Mouse (Mus musculus): ENCODE measurements around the gene Acnat1. TPM values are rescaled to one million over a fixed set of nuclear protein-coding genes. Genes with fewer than 3 reads are reported as not detected.
A peak's percentile ranks its signal among the peaks of the same experiment; 100 is the strongest.
"Not testable (repeated sequence)": the region's sequence is repeated elsewhere in the genome, so short reads cannot be mapped to it uniquely, and the experiment has no call there.

Gene Acnat1
- polyA plus RNA-seq, 1 experiment from 2014 or later = 0.58 TPM

- H3K4me2 ChIP-seq (ENCODE audit: low read depth, low read length) = no peak within 1 kb of the TSS
- no peak within 1 kb of the TSS for H3K4me3 ChIP-seq (ENCODE audit: low read length)
- H3K27me3 ChIP-seq (ENCODE audit: control insufficient read depth, insufficient read depth, low read depth, low read length) = no peaks in the 10 kb centered on the region
- no peak within 1 kb of the TSS for H3K27ac ChIP-seq (ENCODE audit: low read length)
- no peaks in the 10 kb centered on the region for H3K36me3 ChIP-seq (ENCODE audit: control insufficient read depth, insufficient read depth, low read length)
- no peaks in the 10 kb centered on the region for H3K4me1 ChIP-seq (replicated peaks; ENCODE audit: control insufficient read depth, insufficient read depth, low read length)
- WGBS = 48% methylated on average over 3 of the region's 3 CpGs
- H3K9ac ChIP-seq (ENCODE audit: low read length) = no peak within 1 kb of the TSS
- H3K9me3 ChIP-seq (ENCODE audit: control insufficient read depth, low read length) = no peaks in the 10 kb centered on the region
- no peak for ATAC-seq (ENCODE audit: low read depth)
These were observed 32.7 kb upstream of the Acnat1 start, which contains the start of gene Baat for GRCm38 (mm10) chr4:49506386-49506785. Gene Baat (minus strand): TSS chr4:49506557.

GRCm38 (mm10) chr4:49503563-49503962 lies 29.9 kb upstream of the Acnat1 start:
- Histone ChIP-seq H3K9me3 (ENCODE audit: control insufficient read depth, low read length) (no peaks in the 10 kb centered on the region), H3K4me2 (ENCODE audit: low read depth, low read length) (no peak overlapping the region), H3K27me3 (ENCODE audit: control insufficient read depth, insufficient read depth, low read depth, low read length) (no peaks in the 10 kb centered on the region), H3K9ac (ENCODE audit: low read length) (no peak overlapping the region), H3K4me1 (replicated peaks; ENCODE audit: control insufficient read depth, insufficient read depth, low read length) (no peaks in the 10 kb centered on the region), H3K36me3 (ENCODE audit: control insufficient read depth, insufficient read depth, low read length) (no peaks in the 10 kb centered on the region), H3K4me3 (ENCODE audit: low read length) (no peak overlapping the region), H3K27ac (ENCODE audit: low read length) (no peak overlapping the region)
- no peak for ATAC-seq (ENCODE audit: low read depth)
- 78% methylated on average over 1 of the region's 1 CpGs for WGBS

GRCm38 (mm10) chr4:49485934-49486650 lies 12.4 kb upstream of the Acnat1 start:
- H3K9me3 ChIP-seq (ENCODE audit: control insufficient read depth, low read length); H3K27me3 ChIP-seq (ENCODE audit: control insufficient read depth, insufficient read depth, low read depth, low read length); H3K36me3 ChIP-seq (ENCODE audit: control insufficient read depth, insufficient read depth, low read length); H3K9ac ChIP-seq (ENCODE audit: low read length); H3K27ac ChIP-seq (ENCODE audit: low read length); H3K4me3 ChIP-seq (ENCODE audit: low read length); ATAC-seq (ENCODE audit: low read depth); H3K4me2 ChIP-seq (ENCODE audit: low read depth, low read length); H3K4me1 ChIP-seq (replicated peaks; ENCODE audit: control insufficient read depth, insufficient read depth, low read length): not testable (repeated sequence)
- WGBS = 73% methylated on average over 3 of the region's 3 CpGs

- Histone ChIP-seq H3K36me3 (ENCODE audit: control insufficient read depth, insufficient read depth, low read length) (no peaks in the 10 kb centered on the region), H3K4me2 (ENCODE audit: low read depth, low read length) (no peak overlapping the region), H3K4me3 (ENCODE audit: low read length) (no peak overlapping the region), H3K4me1 (replicated peaks; ENCODE audit: control insufficient read depth, insufficient read depth, low read length) (no peaks in the 10 kb centered on the region), H3K9ac (ENCODE audit: low read length) (no peak overlapping the region), H3K9me3 (ENCODE audit: control insufficient read depth, low read length) (no peaks in the 10 kb centered on the region), H3K27me3 (ENCODE audit: control insufficient read depth, insufficient read depth, low read depth, low read length) (no peaks in the 10 kb centered on the region), H3K27ac (ENCODE audit: low read length) (no peak overlapping the region)
- ATAC-seq (ENCODE audit: low read depth) = no peak
These were observed 11.7 kb upstream of the Acnat1 start for GRCm38 (mm10) chr4:49485442-49485841.

GRCm38 (mm10) chr4:49480896-49481295 lies 7.2 kb upstream of the Acnat1 start:
- H3K4me3 ChIP-seq (ENCODE audit: low read length) = no peak overlapping the region; the same call in 1 of the 2 replicates
- H3K9ac ChIP-seq (ENCODE audit: low read length) = no peak overlapping the region
- no peaks in the 10 kb centered on the region for H3K36me3 ChIP-seq (ENCODE audit: control insufficient read depth, insufficient read depth, low read length)
- no peak overlapping the region for H3K27ac ChIP-seq (ENCODE audit: low read length)
- H3K9me3 ChIP-seq (ENCODE audit: control insufficient read depth, low read length) = no peaks in the 10 kb centered on the region
- ATAC-seq (ENCODE audit: low read depth) = peak; percentile 79
- H3K4me1 ChIP-seq (replicated peaks; ENCODE audit: control insufficient read depth, insufficient read depth, low read length) = no peaks in the 10 kb centered on the region; the same call in 1 of the 2 replicates
- no peaks in the 10 kb centered on the region for H3K27me3 ChIP-seq (ENCODE audit: control insufficient read depth, insufficient read depth, low read depth, low read length)
- peak overlapping the region; percentile 50; the same call in 1 of the 2 replicates for H3K4me2 ChIP-seq (ENCODE audit: low read depth, low read length)
- WGBS = 29% methylated on average over 3 of the region's 3 CpGs

GRCm38 (mm10) chr4:49480104-49480760 lies 6.5 kb upstream of the Acnat1 start:
- peak overlapping the region; percentile 35 for H3K4me3 ChIP-seq (ENCODE audit: low read length)
- peak overlapping the region; percentile 14; the same call in 1 of the 2 replicates for H3K9ac ChIP-seq (ENCODE audit: low read length)
- peak overlapping the region; percentile 50 for H3K4me2 ChIP-seq (ENCODE audit: low read depth, low read length)
- 12% methylated on average over 21 of the region's 21 CpGs for WGBS
- ATAC-seq (ENCODE audit: low read depth) = peak; percentile 64; the same call in 1 of the 2 replicates
- H3K4me1 ChIP-seq (replicated peaks; ENCODE audit: control insufficient read depth, insufficient read depth, low read length) = no peaks in the 10 kb centered on the region; the same call in 1 of the 2 replicates
- H3K27me3 ChIP-seq (ENCODE audit: control insufficient read depth, insufficient read depth, low read depth, low read length) = no peaks in the 10 kb centered on the region
- H3K36me3 ChIP-seq (ENCODE audit: control insufficient read depth, insufficient read depth, low read length) = no peaks in the 10 kb centered on the region
- peak overlapping the region; percentile 61; the same call in 1 of the 2 replicates for H3K27ac ChIP-seq (ENCODE audit: low read length)
- no peaks in the 10 kb centered on the region for H3K9me3 ChIP-seq (ENCODE audit: control insufficient read depth, low read length)

- not testable (repeated sequence) for H3K9ac ChIP-seq (ENCODE audit: low read length); H3K4me3 ChIP-seq (ENCODE audit: low read length); H3K27me3 ChIP-seq (ENCODE audit: control insufficient read depth, insufficient read depth, low read depth, low read length); H3K9me3 ChIP-seq (ENCODE audit: control insufficient read depth, low read length); H3K4me1 ChIP-seq (replicated peaks; ENCODE audit: control insufficient read depth, insufficient read depth, low read length); H3K27ac ChIP-seq (ENCODE audit: low read length); ATAC-seq (ENCODE audit: low read depth); H3K4me2 ChIP-seq (ENCODE audit: low read depth, low read length); H3K36me3 ChIP-seq (ENCODE audit: control insufficient read depth, insufficient read depth, low read length)
- 25% methylated on average over 2 of the region's 2 CpGs for WGBS
These were observed 5.3 kb upstream of the Acnat1 start for GRCm38 (mm10) chr4:49479035-49479434.

- 16% methylated on average over 19 of the region's 19 CpGs for WGBS
- Histone ChIP-seq H3K36me3 (ENCODE audit: control insufficient read depth, insufficient read depth, low read length) (no peaks in the 10 kb centered on the region), H3K9ac (ENCODE audit: low read length) (peak overlapping the region; percentile 49), H3K27me3 (ENCODE audit: control insufficient read depth, insufficient read depth, low read depth, low read length) (no peaks in the 10 kb centered on the region), H3K4me3 (ENCODE audit: low read length) (peak overlapping the region; percentile 36), H3K4me2 (ENCODE audit: low read depth, low read length) (peak overlapping the region; percentile 49), H3K9me3 (ENCODE audit: control insufficient read depth, low read length) (no peaks in the 10 kb centered on the region), H3K27ac (ENCODE audit: low read length) (peak overlapping the region; percentile 30; the same call in 1 of the 2 replicates), H3K4me1 (replicated peaks; ENCODE audit: control insufficient read depth, insufficient read depth, low read length) (no peaks in the 10 kb centered on the region; the same call in 1 of the 2 replicates)
- peak; percentile 75 for ATAC-seq (ENCODE audit: low read depth)
These were observed 4.6 kb upstream of the Acnat1 start for GRCm38 (mm10) chr4:49478118-49478877.

- Histone ChIP-seq H3K4me2 (ENCODE audit: low read depth, low read length) (no peak overlapping the region), H3K9ac (ENCODE audit: low read length) (no peak overlapping the region), H3K36me3 (ENCODE audit: control insufficient read depth, insufficient read depth, low read length) (no peaks in the 10 kb centered on the region), H3K4me3 (ENCODE audit: low read length) (no peak overlapping the region), H3K27me3 (ENCODE audit: control insufficient read depth, insufficient read depth, low read depth, low read length) (no peaks in the 10 kb centered on the region), H3K27ac (ENCODE audit: low read length) (no peak overlapping the region), H3K9me3 (ENCODE audit: control insufficient read depth, low read length) (no peaks in the 10 kb centered on the region), H3K4me1 (replicated peaks; ENCODE audit: control insufficient read depth, insufficient read depth, low read length) (no peaks in the 10 kb centered on the region)
- ATAC-seq (ENCODE audit: low read depth) = no peak
These were observed 871 bp upstream of the Acnat1 start for GRCm38 (mm10) chr4:49474583-49474982.
